Mouse (Mus musculus) embryonic facial prominence, embryonic 12.5 days (tissue): ENCODE measurements around the gene Psmc3. TPM values are rescaled to one million over a fixed set of nuclear protein-coding genes. Genes with fewer than 3 reads are reported as not detected.
"Not testable (repeated sequence)": the region's sequence is repeated elsewhere in the genome, so short reads cannot be mapped to it uniquely, and the experiment has no call there.

Experiments
- ATAC-seq: fragments of 200-750 bp; cut with Nextera tagmentation; 2 replicates; pipeline ENCODE4 v1.8.0; 2017; ENCODE audit not compliant: insufficient number of reproducible peaks, insufficient read depth, low FRiP score, low TSS enrichment
- H3K27ac ChIP-seq: fragments of 300-500 bp; sonication (generic); 2 replicates; pipeline ENCODE4 v1.5.1; 2016; ENCODE audit warnings: mild to moderate bottlenecking
- H3K27me3 ChIP-seq: fragments of 300-500 bp; sonication (generic); 2 replicates; pipeline ENCODE4 v1.6.1; 2016; ENCODE audit warnings: mild to moderate bottlenecking, moderate library complexity
- H3K36me3 ChIP-seq: fragments of 300-500 bp; sonication (generic); 2 replicates; pipeline ENCODE4 v1.6.1; 2016; ENCODE audit warnings: mild to moderate bottlenecking
- H3K4me1 ChIP-seq: fragments of 300-500 bp; sonication (generic); 2 replicates; pipeline ENCODE4 v1.6.1; 2016
- H3K4me2 ChIP-seq: fragments of 300-500 bp; sonication (generic); replicated peaks from 2 replicates; pipeline ENCODE4 v1.6.1; 2016; ENCODE audit warnings: mild to moderate bottlenecking, moderate library complexity
- H3K4me3 ChIP-seq: fragments of 300-500 bp; sonication (generic); 2 replicates; pipeline ENCODE4 v1.5.1; 2016; ENCODE audit warnings: mild to moderate bottlenecking
- H3K9ac ChIP-seq: fragments of 300-500 bp; sonication (generic); 2 replicates; pipeline ENCODE4 v1.6.1; 2016; ENCODE audit warnings: mild to moderate bottlenecking, moderate library complexity
- H3K9me3 ChIP-seq: fragments of 300-500 bp; sonication (generic); 2 replicates; pipeline ENCODE4 v1.6.1; 2016; ENCODE audit warnings: mild to moderate bottlenecking, moderate library complexity
- WGBS: fragments of 180-500 bp; shearing (Covaris S2); methylation state at CpG from one replicate; pipeline ENCODE4 v1.1.7; 2016; 5-methylcytosine and 5-hydroxymethylcytosine counted together
- polyA plus RNA-seq: library from polyadenylated mRNA; unstranded; fragments of >200 nt; fragmentation: Nextera tagmentation; extraction: Ambion mirVana; gene quantifications from 2 replicates; pipeline ENCODE4 v1.2.1, GENCODE M21; 2016

The Psmc3 gene
- polyA plus RNA-seq, 1 experiment from 2014 or later = 326 TPM

DNA sequence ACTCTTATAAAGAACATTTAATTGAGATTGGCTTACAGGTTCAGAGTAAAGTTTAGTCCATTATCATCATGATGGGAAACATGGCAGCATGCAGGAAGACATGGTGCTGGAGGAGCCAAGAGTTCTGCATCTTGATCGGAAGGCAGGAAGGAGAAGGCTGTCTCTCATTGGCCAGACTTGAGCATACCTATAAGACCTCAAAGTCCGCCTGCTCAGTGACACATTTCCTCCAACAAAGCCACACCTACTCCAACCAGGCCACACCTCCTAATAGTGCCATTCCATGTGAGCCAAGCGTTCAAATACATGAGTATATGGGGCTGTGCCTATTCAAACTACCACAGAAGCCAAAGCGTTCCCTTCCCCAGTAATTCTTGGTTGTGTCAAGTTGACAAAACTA is 22.6 kb upstream of the Psmc3 start:
- Histone ChIP-seq H3K9ac (no peak overlapping the region), H3K36me3 (no peaks in the 10 kb centered on the region), H3K27ac (no peak overlapping the region), H3K9me3 (no peaks in the 10 kb centered on the region), H3K4me3 (no peak overlapping the region), H3K4me1 (no peaks in the 10 kb centered on the region), H3K4me2 (no peak overlapping the region), H3K27me3 (no peaks in the 10 kb centered on the region)
- 82% methylated on average over 4 of the region's 4 CpGs for WGBS
- no peak for ATAC-seq

DNA sequence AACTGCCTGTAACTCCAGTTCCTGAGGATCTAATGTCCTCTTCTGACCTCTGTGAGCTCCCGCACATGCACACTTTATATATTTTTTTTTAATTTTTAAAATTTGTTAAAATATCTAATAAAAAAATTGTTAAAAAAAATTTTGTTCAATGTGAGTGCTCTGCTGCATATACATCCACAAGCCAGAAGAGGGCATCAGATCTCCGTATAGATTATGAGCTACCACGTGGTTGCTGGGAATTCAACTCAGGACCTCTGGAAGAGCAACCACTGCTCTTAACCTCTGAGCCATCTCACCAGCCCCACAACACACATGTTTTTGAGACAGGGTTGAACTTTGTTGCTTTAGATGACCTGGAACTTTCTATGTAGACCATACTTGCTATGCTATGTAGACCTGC is 20.8 kb upstream of the Psmc3 start:
- Histone ChIP-seq H3K4me1 (no peaks in the 10 kb centered on the region), H3K36me3 (no peaks in the 10 kb centered on the region), H3K4me2 (no peak overlapping the region), H3K9me3 (no peaks in the 10 kb centered on the region), H3K9ac (no peak overlapping the region), H3K4me3 (no peak overlapping the region), H3K27ac (no peak overlapping the region), H3K27me3 (no peaks in the 10 kb centered on the region)
- 17% methylated on average over 3 of the region's 3 CpGs for WGBS
- no peak for ATAC-seq

DNA sequence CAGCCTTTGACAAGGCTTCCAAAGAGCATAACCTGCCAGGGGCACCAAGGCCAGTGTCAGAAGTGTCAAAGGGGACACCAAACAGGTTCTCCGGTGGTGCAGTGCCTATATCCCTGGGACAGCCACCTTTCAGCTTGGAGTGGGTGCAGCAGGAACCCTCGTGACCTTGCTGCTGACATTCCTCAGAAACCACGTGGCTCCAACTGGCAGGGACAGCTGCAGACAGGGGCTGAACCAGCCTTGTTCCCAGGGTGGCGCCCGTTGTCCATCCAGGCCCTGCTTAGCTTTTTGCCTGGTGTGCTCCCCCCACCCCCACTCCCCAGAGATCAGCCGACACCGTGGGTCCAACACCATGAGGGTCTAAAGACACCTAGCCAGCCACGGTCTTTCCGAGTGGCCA is 18.4 kb upstream of the Psmc3 start, which contains the start of gene Rapsn:
TSS of gene Rapsn (plus strand) at position 236 of the 400 bp plus-strand sequence.
- no peaks in the 10 kb centered on the region for H3K27me3 ChIP-seq
- no peak within 1 kb of the TSS for H3K27ac ChIP-seq
- H3K36me3 ChIP-seq = no peaks in the 10 kb centered on the region
- no peaks in the 10 kb centered on the region for H3K4me1 ChIP-seq
- H3K9me3 ChIP-seq = no peaks in the 10 kb centered on the region
- no peak within 1 kb of the TSS for H3K9ac ChIP-seq
- H3K4me3 ChIP-seq = no peak within 1 kb of the TSS
- no peak within 1 kb of the TSS for H3K4me2 ChIP-seq
- no peak for ATAC-seq
- whole genome bisulfite sequencing = 67% methylated on average over 9 of the region's 9 CpGs

DNA sequence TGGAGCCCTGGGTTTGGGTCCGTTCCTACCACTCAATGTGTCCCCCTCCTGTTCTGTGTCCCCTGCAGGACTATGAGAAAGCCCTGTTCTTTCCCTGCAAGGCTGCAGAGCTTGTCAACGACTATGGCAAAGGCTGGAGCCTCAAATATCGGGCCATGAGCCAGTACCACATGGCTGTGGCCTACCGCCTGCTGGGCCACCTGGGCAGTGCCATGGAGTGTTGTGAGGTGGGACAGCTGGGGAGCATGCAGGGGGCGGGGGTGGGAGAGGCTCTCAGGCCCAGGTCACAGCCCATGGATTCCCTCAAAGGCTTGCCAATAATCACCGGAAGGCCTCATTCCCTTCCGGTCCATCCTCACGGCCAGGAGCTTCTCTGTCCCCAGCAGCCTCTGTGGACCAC is 12.0 kb upstream of the Psmc3 start:
- no peak for ATAC-seq
- Histone ChIP-seq H3K9ac (no peak overlapping the region), H3K9me3 (no peaks in the 10 kb centered on the region), H3K4me3 (no peak overlapping the region), H3K4me2 (no peak overlapping the region), H3K4me1 (no peaks in the 10 kb centered on the region), H3K27me3 (no peaks in the 10 kb centered on the region), H3K27ac (no peak overlapping the region), H3K36me3 (no peaks in the 10 kb centered on the region)
- WGBS = 83% methylated on average over 8 of the region's 8 CpGs

GRCm38 (mm10) chr2:91042651-91043398 is 11.0 kb upstream of the Psmc3 start:
- no peaks in the 10 kb centered on the region for H3K9me3 ChIP-seq
- no peak overlapping the region for H3K27ac ChIP-seq
- 68% methylated on average over 21 of the region's 21 CpGs for WGBS
- no peaks in the 10 kb centered on the region for H3K36me3 ChIP-seq
- H3K9ac ChIP-seq = no peak overlapping the region
- H3K4me3 ChIP-seq = no peak overlapping the region
- H3K4me2 ChIP-seq = no peak overlapping the region
- no peaks in the 10 kb centered on the region for H3K27me3 ChIP-seq
- ATAC-seq = no peak
- no peaks in the 10 kb centered on the region for H3K4me1 ChIP-seq

- ATAC-seq = no peak
- Histone ChIP-seq H3K27me3 (no peaks in the 10 kb centered on the region), H3K4me2 (no peak overlapping the region), H3K4me1 (no peaks in the 10 kb centered on the region), H3K4me3 (no peak overlapping the region), H3K9ac (no peak overlapping the region), H3K9me3 (no peaks in the 10 kb centered on the region), H3K27ac (no peak overlapping the region), H3K36me3 (no peaks in the 10 kb centered on the region)
- 79% methylated on average over 13 of the region's 13 CpGs for WGBS
These were observed 9.1 kb upstream of the Psmc3 start for GRCm38 (mm10) chr2:91044727-91045126.

GRCm38 (mm10) chr2:91045805-91046204 is 8.0 kb upstream of the Psmc3 start:
- WGBS = 76% methylated on average over 1 of the region's 1 CpGs
- not testable (repeated sequence) for H3K4me2 ChIP-seq, H3K9ac ChIP-seq, H3K4me1 ChIP-seq, ATAC-seq, H3K9me3 ChIP-seq, H3K27me3 ChIP-seq, H3K36me3 ChIP-seq, H3K4me3 ChIP-seq, H3K27ac ChIP-seq

DNA sequence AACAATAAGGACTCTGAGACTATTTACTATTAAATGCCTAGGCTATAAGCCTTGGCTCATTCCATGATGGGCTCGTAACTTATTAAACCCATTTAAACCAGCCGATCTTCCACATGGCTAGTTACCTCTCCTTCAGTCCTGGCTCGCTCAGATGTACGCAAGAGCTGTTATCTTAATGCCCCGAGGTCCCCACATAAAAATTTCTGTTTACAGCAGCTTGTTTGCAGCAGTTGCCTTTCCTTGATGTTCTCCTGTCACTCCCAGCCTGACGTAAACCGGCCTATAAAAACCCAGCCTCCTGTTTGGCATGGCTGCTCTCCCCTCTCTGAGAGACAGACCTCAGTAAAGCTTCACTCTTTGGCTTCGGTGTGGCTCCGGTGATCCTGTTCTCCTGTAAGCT is 6.5 kb upstream of the Psmc3 start:
- Histone ChIP-seq H3K27me3 (no peaks in the 10 kb centered on the region), H3K4me2 (no peak overlapping the region), H3K36me3 (peaks cover 4% of the 10 kb centered on the region), H3K9me3 (no peaks in the 10 kb centered on the region), H3K4me3 (no peak overlapping the region), H3K9ac (no peak overlapping the region), H3K27ac (no peak overlapping the region), H3K4me1 (no peaks in the 10 kb centered on the region)
- ATAC-seq = no peak
- 86% methylated on average over 9 of the region's 9 CpGs for WGBS

- no peak for ATAC-seq
These were observed 1.9 kb upstream of the Psmc3 start for GRCm38 (mm10) chr2:91051917-91052316.

GRCm38 (mm10) chr2:91052752-91053151 is 1.1 kb upstream of the Psmc3 start:
- ATAC-seq = no peak
- H3K9me3 ChIP-seq = no peaks in the 10 kb centered on the region
- peaks cover 11% of the 10 kb centered on the region for H3K4me1 ChIP-seq
- peak overlapping the region; percentile 52 for H3K4me2 ChIP-seq
- H3K9ac ChIP-seq = no peak overlapping the region
- no peaks in the 10 kb centered on the region for H3K27me3 ChIP-seq
- WGBS = 68% methylated on average over 2 of the region's 2 CpGs
- no peak overlapping the region for H3K27ac ChIP-seq
- 0 out of 2 replicates have a peak overlapping the region, but pooled peaks have one; percentile 1 for H3K4me3 ChIP-seq
- H3K36me3 ChIP-seq = peaks cover 31% of the 10 kb centered on the region

More at GRCm38 (mm10) chr2:91051917-91052316, 1.9 kb upstream of the Psmc3 start:
- Histone ChIP-seq H3K36me3 (peaks cover 22% of the 10 kb centered on the region), H3K4me2 (no peak overlapping the region), H3K27ac (no peak overlapping the region), H3K4me3 (no peak overlapping the region), H3K4me1 (peaks cover 11% of the 10 kb centered on the region), H3K27me3 (no peaks in the 10 kb centered on the region), H3K9ac (no peak overlapping the region), H3K9me3 (no peaks in the 10 kb centered on the region)
- WGBS = 75% methylated on average over 3 of the region's 3 CpGs

- Histone ChIP-seq H3K27me3 (no peaks in the 10 kb centered on the region), H3K4me2 (peak overlapping the region; percentile 52), H3K9me3 (no peaks in the 10 kb centered on the region), H3K27ac (no peak overlapping the region), H3K4me1 (peaks cover 11% of the 10 kb centered on the region), H3K9ac (peak overlapping the region; percentile 87), H3K4me3 (peak overlapping the region; percentile 92), H3K36me3 (peaks cover 37% of the 10 kb centered on the region)
- peak; percentile 78 for ATAC-seq
- WGBS = under 1% methylated on average over 6 of the region's 6 CpGs
These were observed 452 bp upstream of the Psmc3 start for GRCm38 (mm10) chr2:91053181-91053933.

- Histone ChIP-seq H3K9ac (no peak overlapping the region), H3K4me1 (peaks cover 11% of the 10 kb centered on the region), H3K4me3 (no peak overlapping the region), H3K4me2 (no peak overlapping the region), H3K36me3 (peaks cover 76% of the 10 kb centered on the region), H3K9me3 (no peaks in the 10 kb centered on the region), H3K27ac (no peak overlapping the region), H3K27me3 (no peaks in the 10 kb centered on the region)
- no peak for ATAC-seq
- 59% methylated on average over 5 of the region's 5 CpGs for WGBS
These were observed 4.6 kb downstream of the Psmc3 start for GRCm38 (mm10) chr2:91058435-91058834.
